Mouse (Mus musculus): ENCODE data around the gene Kpna6. TPM values are rescaled to one million over a fixed set of nuclear protein-coding genes. Genes with fewer than 3 reads are reported as not detected.

Kpna6 gene
- polyA plus RNA-seq, 1 experiment from 2014 or later, result 15.3 TPM

DNA sequence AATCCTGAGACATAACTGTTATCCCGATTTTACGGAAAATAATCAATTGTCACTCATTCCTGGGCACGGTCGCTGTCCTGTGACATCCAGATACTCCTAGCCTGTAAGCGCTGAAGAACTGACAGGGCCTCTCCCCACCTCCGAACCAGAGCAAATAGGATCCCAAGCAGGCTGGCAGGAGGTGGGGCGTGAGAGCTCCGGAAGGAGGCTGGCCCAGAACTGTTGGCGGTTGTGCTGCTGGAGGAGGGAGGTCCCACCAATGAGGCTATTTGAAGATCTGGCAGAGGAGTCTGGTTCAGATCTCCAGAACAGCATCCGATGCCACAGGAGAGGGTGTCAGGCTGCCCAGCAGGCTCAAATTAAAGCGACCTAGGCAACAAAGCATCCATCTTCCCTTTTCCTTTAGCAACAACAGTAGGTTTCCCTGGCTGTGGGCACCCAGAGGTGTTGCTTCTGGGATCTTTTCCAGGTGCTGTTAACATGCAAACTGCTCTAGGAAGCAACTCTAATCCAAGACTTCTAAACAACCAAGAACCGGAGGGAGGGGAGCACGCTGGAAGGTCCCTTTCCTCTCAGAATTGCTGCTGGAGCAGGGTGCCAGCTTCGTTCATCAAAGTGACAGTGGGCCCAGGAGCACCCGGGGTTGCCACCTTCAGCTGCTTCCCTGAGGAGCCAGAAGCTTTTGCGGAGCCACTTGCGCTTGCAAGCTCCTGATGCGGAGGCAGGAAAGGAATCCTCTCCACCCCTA, 48.1 kb downstream of the Kpna6 start:
- peak; percentile 92 for ATAC-seq (ENCODE audit: insufficient number of reproducible peaks, low FRiP score, low TSS enrichment, low read depth)
- WGBS, result 0% methylated on average over 18 of the region's 18 CpGs
- peak overlapping the region; percentile 68 for H3K4me3 ChIP-seq (replicated peaks)
- peak overlapping the region; percentile 59 for H3K9ac ChIP-seq
- peaks cover 41% of the 10 kb centered on the region for H3K36me3 ChIP-seq
- H3K9me3 ChIP-seq (replicated peaks), result no peaks in the 10 kb centered on the region
- H3K4me1 ChIP-seq, result peaks cover 37% of the 10 kb centered on the region
- no peaks in the 10 kb centered on the region for H3K27me3 ChIP-seq
- peak overlapping the region; percentile 96 for H3K27ac ChIP-seq (replicated peaks)
- peak overlapping the region; percentile 76 for H3K4me2 ChIP-seq (replicated peaks)

- 0% methylated on average over 10 of the region's 10 CpGs for WGBS
- H3K9me3 ChIP-seq (replicated peaks), result no peaks in the 10 kb centered on the region
- ATAC-seq (ENCODE audit: insufficient number of reproducible peaks, low FRiP score, low TSS enrichment, low read depth), result 0 out of 2 replicates have a peak, but pooled peaks have one; percentile 12
- H3K4me3 ChIP-seq (replicated peaks), result peak within 1 kb of the TSS; percentile 68
- H3K4me2 ChIP-seq (replicated peaks), result peak within 1 kb of the TSS; percentile 76
- H3K27me3 ChIP-seq, result no peaks in the 10 kb centered on the region
- H3K36me3 ChIP-seq, result peaks cover 33% of the 10 kb centered on the region
- peak within 1 kb of the TSS; percentile 59 for H3K9ac ChIP-seq
- H3K27ac ChIP-seq (replicated peaks), result peak within 1 kb of the TSS; percentile 96
- peaks cover 40% of the 10 kb centered on the region for H3K4me1 ChIP-seq
Observed at GRCm38 (mm10) chr4:129623681-129624091, 48.9 kb downstream of the Kpna6 start, which contains the start of gene Ccdc28b. TSS of gene Ccdc28b (minus strand) at chr4:129623947.

GRCm38 (mm10) chr4:129622803-129623535, 49.6 kb downstream of the Kpna6 start:
- Histone ChIP-seq H3K4me1 (peaks cover 47% of the 10 kb centered on the region), H3K4me3 (replicated peaks) (peak overlapping the region; percentile 68), H3K27me3 (no peaks in the 10 kb centered on the region), H3K9me3 (replicated peaks) (no peaks in the 10 kb centered on the region), H3K9ac (peak overlapping the region; percentile 59), H3K36me3 (peaks cover 26% of the 10 kb centered on the region), H3K4me2 (replicated peaks) (peak overlapping the region; percentile 76), H3K27ac (replicated peaks) (peak overlapping the region; percentile 96)
- no peak for ATAC-seq (ENCODE audit: insufficient number of reproducible peaks, low FRiP score, low TSS enrichment, low read depth)
- WGBS, result 22% methylated on average over 8 of the region's 8 CpGs

DNA sequence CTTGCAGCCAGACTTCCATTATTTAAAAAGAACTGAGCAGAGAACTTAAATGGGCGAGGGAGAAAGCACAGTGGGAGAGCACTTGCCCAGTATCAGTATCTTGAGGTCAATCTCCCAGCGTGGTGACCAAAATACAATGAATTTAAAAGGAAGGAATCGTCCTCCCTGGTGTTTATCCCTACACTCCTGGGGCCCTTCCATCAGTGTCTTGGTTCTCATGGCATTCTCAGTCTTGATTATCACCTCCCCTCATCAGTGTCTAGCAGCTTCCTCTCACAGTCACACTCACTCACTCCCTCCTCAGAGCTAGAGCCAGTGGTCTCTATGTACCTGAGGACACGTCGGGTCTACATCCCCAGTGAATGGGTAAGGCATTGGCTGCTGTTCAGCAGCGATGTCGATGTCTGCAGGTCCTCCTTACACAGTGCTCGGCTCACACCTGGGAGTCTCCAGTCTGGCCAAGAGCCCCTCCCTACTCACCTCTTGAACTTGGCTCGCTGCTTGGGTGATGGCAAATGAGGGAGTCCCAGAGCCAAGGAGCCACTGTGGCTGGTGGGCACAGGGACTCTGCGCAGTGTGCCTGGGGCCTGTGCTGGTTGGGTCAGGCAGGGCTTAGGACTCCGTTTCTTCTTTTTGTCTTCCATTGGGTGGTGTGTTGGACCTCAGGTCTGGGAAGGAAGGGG, 50.3 kb downstream of the Kpna6 start:
- Histone ChIP-seq H3K36me3 (peaks cover 21% of the 10 kb centered on the region), H3K4me3 (replicated peaks) (peak overlapping the region; percentile 68; the same call in 1 of the 2 replicates), H3K27ac (replicated peaks) (0 out of 2 replicates have a peak overlapping the region, but pooled peaks have one; percentile 12), H3K9ac (peak overlapping the region; percentile 59; the same call in 1 of the 2 replicates), H3K4me1 (peaks cover 52% of the 10 kb centered on the region), H3K27me3 (no peaks in the 10 kb centered on the region), H3K4me2 (replicated peaks) (peak overlapping the region; percentile 76), H3K9me3 (replicated peaks) (no peaks in the 10 kb centered on the region)
- no peak for ATAC-seq (ENCODE audit: insufficient number of reproducible peaks, low FRiP score, low TSS enrichment, low read depth)
- WGBS, result 83% methylated on average over 11 of the region's 11 CpGs

DNA sequence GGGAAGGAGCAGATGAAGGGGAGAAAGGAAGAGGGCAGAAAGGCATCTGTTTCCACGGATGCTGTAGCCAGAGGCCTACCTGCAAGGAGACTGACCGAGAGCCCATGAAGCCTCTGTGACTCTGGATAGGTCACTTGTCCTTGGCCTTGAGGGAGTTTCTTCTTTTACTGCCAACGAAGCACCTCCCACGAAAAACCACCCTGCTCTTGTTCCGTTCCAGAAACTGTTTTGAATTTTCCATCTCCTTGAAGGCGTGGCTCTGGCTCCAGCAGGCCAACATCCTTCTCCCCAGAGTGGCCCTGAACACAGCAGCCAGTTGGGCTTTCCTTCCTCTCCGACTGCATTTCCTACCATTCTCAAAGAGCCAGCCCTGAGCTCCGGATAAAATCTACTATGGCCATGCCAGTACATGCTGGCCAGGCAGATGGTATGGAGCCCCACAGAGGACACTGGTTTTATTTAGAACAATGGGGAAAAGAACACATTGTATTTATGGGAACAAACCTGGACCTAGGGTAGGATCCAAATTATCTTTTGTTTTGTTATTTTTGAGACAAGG, 51.2 kb downstream of the Kpna6 start:
- Histone ChIP-seq H3K4me1 (peaks cover 52% of the 10 kb centered on the region), H3K27ac (replicated peaks) (peak overlapping the region; percentile 41; the same call in 1 of the 2 replicates), H3K9ac (no peak overlapping the region), H3K9me3 (replicated peaks) (no peaks in the 10 kb centered on the region), H3K4me3 (replicated peaks) (no peak overlapping the region), H3K4me2 (replicated peaks) (no peak overlapping the region), H3K27me3 (no peaks in the 10 kb centered on the region), H3K36me3 (peaks cover 20% of the 10 kb centered on the region)
- no peak for ATAC-seq (ENCODE audit: insufficient number of reproducible peaks, low FRiP score, low TSS enrichment, low read depth)
- WGBS, result 64% methylated on average over 8 of the region's 8 CpGs

- H3K36me3 ChIP-seq, result peaks cover 22% of the 10 kb centered on the region; the same call in 1 of the 2 replicates
- WGBS, result 84% methylated on average over 11 of the region's 11 CpGs
- H3K4me2 ChIP-seq (replicated peaks), result no peak overlapping the region
- H3K9ac ChIP-seq, result no peak overlapping the region
- peaks cover 50% of the 10 kb centered on the region for H3K4me1 ChIP-seq
- H3K9me3 ChIP-seq (replicated peaks), result no peaks in the 10 kb centered on the region
- no peaks in the 10 kb centered on the region for H3K27me3 ChIP-seq
- ATAC-seq (ENCODE audit: insufficient number of reproducible peaks, low FRiP score, low TSS enrichment, low read depth), result no peak
- no peak overlapping the region for H3K4me3 ChIP-seq (replicated peaks)
- peak overlapping the region; percentile 41; the same call in 1 of the 2 replicates for H3K27ac ChIP-seq (replicated peaks)
Observed at GRCm38 (mm10) chr4:129620419-129621282, 51.9 kb downstream of the Kpna6 start.

- ATAC-seq (ENCODE audit: insufficient number of reproducible peaks, low FRiP score, low TSS enrichment, low read depth), result peak; percentile 92
- Histone ChIP-seq H3K27me3 (no peaks in the 10 kb centered on the region), H3K36me3 (peaks cover 22% of the 10 kb centered on the region; the same call in 1 of the 2 replicates), H3K27ac (replicated peaks) (peak within 1 kb of the TSS; percentile 88), H3K4me2 (replicated peaks) (peak within 1 kb of the TSS; percentile 73), H3K9me3 (replicated peaks) (no peaks in the 10 kb centered on the region), H3K9ac (peak within 1 kb of the TSS; percentile 76), H3K4me1 (peaks cover 38% of the 10 kb centered on the region), H3K4me3 (replicated peaks) (peak within 1 kb of the TSS; percentile 63)
- WGBS, result 5% methylated on average over 44 of the region's 44 CpGs
Observed at GRCm38 (mm10) chr4:129618786-129619691, 53.5 kb downstream of the Kpna6 start, which contains the start of gene Iqcc. TSS of gene Iqcc (minus strand) at chr4:129619099.

DNA sequence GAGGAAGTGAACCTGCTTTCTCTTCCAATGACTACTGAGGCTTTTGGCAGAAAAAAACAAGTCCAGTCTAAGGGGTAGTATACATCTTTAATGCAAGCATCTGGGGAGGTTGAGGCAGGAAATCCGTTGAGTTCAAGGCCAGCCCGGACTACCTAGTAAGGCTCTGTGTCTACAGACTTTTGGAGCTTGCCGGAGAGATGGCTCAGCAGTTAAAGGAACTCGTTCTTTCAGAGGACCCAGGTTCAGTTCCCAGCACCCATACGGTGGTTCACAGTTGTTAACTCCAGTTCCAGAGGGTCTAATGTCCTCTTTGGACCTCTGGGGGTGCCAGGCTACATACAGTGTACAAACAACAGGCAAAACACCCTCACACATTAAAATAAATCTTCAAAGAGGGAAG, 54.5 kb downstream of the Kpna6 start:
- H3K4me1 ChIP-seq, result peaks cover 36% of the 10 kb centered on the region
- H3K9ac ChIP-seq, result peak overlapping the region; percentile 76
- no peaks in the 10 kb centered on the region for H3K27me3 ChIP-seq
- H3K4me2 ChIP-seq (replicated peaks), result peak overlapping the region; percentile 73
- H3K9me3 ChIP-seq (replicated peaks), result no peaks in the 10 kb centered on the region
- H3K36me3 ChIP-seq, result peaks cover 22% of the 10 kb centered on the region; the same call in 1 of the 2 replicates
- 95% methylated on average over 5 of the region's 5 CpGs for WGBS
- peak overlapping the region; percentile 63 for H3K4me3 ChIP-seq (replicated peaks)
- H3K27ac ChIP-seq (replicated peaks), result no peak overlapping the region
- ATAC-seq (ENCODE audit: insufficient number of reproducible peaks, low FRiP score, low TSS enrichment, low read depth), result no peak

- H3K9ac ChIP-seq, result no peak overlapping the region
- H3K4me2 ChIP-seq (replicated peaks), result no peak overlapping the region
- 95% methylated on average over 7 of the region's 7 CpGs for WGBS
- no peaks in the 10 kb centered on the region for H3K9me3 ChIP-seq (replicated peaks)
- ATAC-seq (ENCODE audit: insufficient number of reproducible peaks, low FRiP score, low TSS enrichment, low read depth), result no peak
- H3K27me3 ChIP-seq, result no peaks in the 10 kb centered on the region
- peaks cover 28% of the 10 kb centered on the region for H3K4me1 ChIP-seq
- no peak overlapping the region for H3K4me3 ChIP-seq (replicated peaks)
- no peak overlapping the region for H3K27ac ChIP-seq (replicated peaks)
- peaks cover 22% of the 10 kb centered on the region; the same call in 1 of the 2 replicates for H3K36me3 ChIP-seq
Observed at GRCm38 (mm10) chr4:129617121-129617641, 55.4 kb downstream of the Kpna6 start.
